Mouse (Mus musculus): ENCODE measurements at regions not wholly inside any gene's neighbourhood (a gene's known extent, or its start where the extent isn't known, plus 50 kb on each side); places are given as distances from the start of the nearest gene placed in this dataset.
"Not testable (repeated sequence)": the region's sequence is repeated elsewhere in the genome, so short reads cannot be mapped to it uniquely, and the experiment has no call there.

GRCm38 (mm10) chr14:52972207-52973003, 476.9 kb upstream of the Olfr1507 start:
- ATAC-seq (ENCODE audit: low FRiP score) = peak; percentile 92
- H3K36me3 ChIP-seq (replicated peaks; ENCODE audit: control insufficient read depth, insufficient read depth); H3K4me3 ChIP-seq (replicated peaks; ENCODE audit: low read length); H3K4me2 ChIP-seq (replicated peaks); H3K9me3 ChIP-seq (ENCODE audit: control insufficient read depth, low read length); H3K27ac ChIP-seq; H3K27me3 ChIP-seq (ENCODE audit: control insufficient read depth, insufficient read depth, low read length); DNase-seq (ENCODE audit: low spot score); H3K9ac ChIP-seq; H3K4me1 ChIP-seq (replicated peaks; ENCODE audit: control insufficient read depth, insufficient read depth, low read length): not testable (repeated sequence)
- no CpG with 5 or more reads among the region's 12 CpGs for WGBS

GRCm38 (mm10) chr14:52962110-52962509, 466.6 kb upstream of the Olfr1507 start:
- not testable (repeated sequence) for H3K4me1 ChIP-seq (replicated peaks; ENCODE audit: control insufficient read depth, insufficient read depth, low read length); ATAC-seq (ENCODE audit: low FRiP score); H3K4me3 ChIP-seq (replicated peaks; ENCODE audit: low read length); H3K4me2 ChIP-seq (replicated peaks); H3K27ac ChIP-seq; DNase-seq (ENCODE audit: low spot score); H3K36me3 ChIP-seq (replicated peaks; ENCODE audit: control insufficient read depth, insufficient read depth); H3K9me3 ChIP-seq (ENCODE audit: control insufficient read depth, low read length); H3K9ac ChIP-seq; H3K27me3 ChIP-seq (ENCODE audit: control insufficient read depth, insufficient read depth, low read length)
- WGBS = 91% methylated on average over 3 of the region's 4 CpGs

GRCm38 (mm10) chr14:52956515-52956914, 461.0 kb upstream of the Olfr1507 start:
- WGBS = 92% methylated on average over 2 of the region's 2 CpGs
- not testable (repeated sequence) for H3K9ac ChIP-seq; ATAC-seq (ENCODE audit: low FRiP score); DNase-seq (ENCODE audit: low spot score); H3K4me2 ChIP-seq (replicated peaks); H3K4me1 ChIP-seq (replicated peaks; ENCODE audit: control insufficient read depth, insufficient read depth, low read length); H3K27me3 ChIP-seq (ENCODE audit: control insufficient read depth, insufficient read depth, low read length); H3K27ac ChIP-seq; H3K36me3 ChIP-seq (replicated peaks; ENCODE audit: control insufficient read depth, insufficient read depth); H3K4me3 ChIP-seq (replicated peaks; ENCODE audit: low read length); H3K9me3 ChIP-seq (ENCODE audit: control insufficient read depth, low read length)

GRCm38 (mm10) chr14:52944925-52945324, 449.4 kb upstream of the Olfr1507 start:
- H3K4me2 ChIP-seq (replicated peaks); ATAC-seq (ENCODE audit: low FRiP score); H3K36me3 ChIP-seq (replicated peaks; ENCODE audit: control insufficient read depth, insufficient read depth); H3K4me3 ChIP-seq (replicated peaks; ENCODE audit: low read length); H3K4me1 ChIP-seq (replicated peaks; ENCODE audit: control insufficient read depth, insufficient read depth, low read length); H3K9me3 ChIP-seq (ENCODE audit: control insufficient read depth, low read length); H3K27ac ChIP-seq; DNase-seq (ENCODE audit: low spot score); H3K27me3 ChIP-seq (ENCODE audit: control insufficient read depth, insufficient read depth, low read length); H3K9ac ChIP-seq: not testable (repeated sequence)
- WGBS = no CpG with 5 or more reads among the region's 3 CpGs

GRCm38 (mm10) chr14:52942438-52942837, 446.9 kb upstream of the Olfr1507 start:
- not testable (repeated sequence) for H3K36me3 ChIP-seq (replicated peaks; ENCODE audit: control insufficient read depth, insufficient read depth); H3K4me1 ChIP-seq (replicated peaks; ENCODE audit: control insufficient read depth, insufficient read depth, low read length); DNase-seq (ENCODE audit: low spot score); H3K27ac ChIP-seq; ATAC-seq (ENCODE audit: low FRiP score); H3K4me3 ChIP-seq (replicated peaks; ENCODE audit: low read length); H3K9ac ChIP-seq; H3K9me3 ChIP-seq (ENCODE audit: control insufficient read depth, low read length); H3K4me2 ChIP-seq (replicated peaks); H3K27me3 ChIP-seq (ENCODE audit: control insufficient read depth, insufficient read depth, low read length)

GRCm38 (mm10) chr14:52941747-52942146, 446.2 kb upstream of the Olfr1507 start:
- H3K27me3 ChIP-seq (ENCODE audit: control insufficient read depth, insufficient read depth, low read length); H3K27ac ChIP-seq; H3K4me3 ChIP-seq (replicated peaks; ENCODE audit: low read length); H3K9me3 ChIP-seq (ENCODE audit: control insufficient read depth, low read length); H3K4me1 ChIP-seq (replicated peaks; ENCODE audit: control insufficient read depth, insufficient read depth, low read length); ATAC-seq (ENCODE audit: low FRiP score); H3K4me2 ChIP-seq (replicated peaks); H3K9ac ChIP-seq; H3K36me3 ChIP-seq (replicated peaks; ENCODE audit: control insufficient read depth, insufficient read depth); DNase-seq (ENCODE audit: low spot score): not testable (repeated sequence)
- no CpG with 5 or more reads among the region's 1 CpGs for WGBS

- H3K4me2 ChIP-seq (replicated peaks); H3K4me3 ChIP-seq (replicated peaks; ENCODE audit: low read length); H3K9me3 ChIP-seq (ENCODE audit: control insufficient read depth, low read length); ATAC-seq (ENCODE audit: low FRiP score); H3K36me3 ChIP-seq (replicated peaks; ENCODE audit: control insufficient read depth, insufficient read depth); H3K27ac ChIP-seq; H3K4me1 ChIP-seq (replicated peaks; ENCODE audit: control insufficient read depth, insufficient read depth, low read length); H3K9ac ChIP-seq; DNase-seq (ENCODE audit: low spot score); H3K27me3 ChIP-seq (ENCODE audit: control insufficient read depth, insufficient read depth, low read length): not testable (repeated sequence)
- no CpG with 5 or more reads among the region's 5 CpGs for WGBS
Observed at GRCm38 (mm10) chr14:52920138-52920537, 424.6 kb upstream of the Olfr1507 start.

- H3K4me3 ChIP-seq (replicated peaks; ENCODE audit: low read length); H3K4me1 ChIP-seq (replicated peaks; ENCODE audit: control insufficient read depth, insufficient read depth, low read length); H3K27me3 ChIP-seq (ENCODE audit: control insufficient read depth, insufficient read depth, low read length); ATAC-seq (ENCODE audit: low FRiP score); H3K27ac ChIP-seq; DNase-seq (ENCODE audit: low spot score); H3K4me2 ChIP-seq (replicated peaks); H3K36me3 ChIP-seq (replicated peaks; ENCODE audit: control insufficient read depth, insufficient read depth); H3K9ac ChIP-seq; H3K9me3 ChIP-seq (ENCODE audit: control insufficient read depth, low read length): not testable (repeated sequence)
- WGBS = no CpG with 5 or more reads among the region's 1 CpGs
Observed at GRCm38 (mm10) chr14:52913814-52914213, 418.3 kb upstream of the Olfr1507 start.

- not testable (repeated sequence) for H3K27ac ChIP-seq; H3K27me3 ChIP-seq (ENCODE audit: control insufficient read depth, insufficient read depth, low read length); H3K9ac ChIP-seq; H3K4me1 ChIP-seq (replicated peaks; ENCODE audit: control insufficient read depth, insufficient read depth, low read length); ATAC-seq (ENCODE audit: low FRiP score); H3K4me3 ChIP-seq (replicated peaks; ENCODE audit: low read length); H3K4me2 ChIP-seq (replicated peaks); H3K9me3 ChIP-seq (ENCODE audit: control insufficient read depth, low read length); DNase-seq (ENCODE audit: low spot score); H3K36me3 ChIP-seq (replicated peaks; ENCODE audit: control insufficient read depth, insufficient read depth)
- no CpG with 5 or more reads among the region's 3 CpGs for WGBS
Observed at GRCm38 (mm10) chr14:52899629-52900028, 404.1 kb upstream of the Olfr1507 start.

- not testable (repeated sequence) for H3K9ac ChIP-seq; H3K4me2 ChIP-seq (replicated peaks); H3K27me3 ChIP-seq (ENCODE audit: control insufficient read depth, insufficient read depth, low read length); H3K4me3 ChIP-seq (replicated peaks; ENCODE audit: low read length); DNase-seq (ENCODE audit: low spot score); H3K4me1 ChIP-seq (replicated peaks; ENCODE audit: control insufficient read depth, insufficient read depth, low read length); H3K27ac ChIP-seq; H3K9me3 ChIP-seq (ENCODE audit: control insufficient read depth, low read length); ATAC-seq (ENCODE audit: low FRiP score); H3K36me3 ChIP-seq (replicated peaks; ENCODE audit: control insufficient read depth, insufficient read depth)
Observed at GRCm38 (mm10) chr14:52898310-52898709, 402.8 kb upstream of the Olfr1507 start.
